Mouse (Mus musculus): ENCODE data around the gene Zfp366. TPM values are rescaled to one million over a fixed set of nuclear protein-coding genes. Genes with fewer than 3 reads are reported as not detected.
A peak's percentile ranks its signal among the peaks of the same experiment; 100 is the strongest.

Zfp366 gene
- total and polyA plus RNA-seq, 3 experiments = not detected

DNA sequence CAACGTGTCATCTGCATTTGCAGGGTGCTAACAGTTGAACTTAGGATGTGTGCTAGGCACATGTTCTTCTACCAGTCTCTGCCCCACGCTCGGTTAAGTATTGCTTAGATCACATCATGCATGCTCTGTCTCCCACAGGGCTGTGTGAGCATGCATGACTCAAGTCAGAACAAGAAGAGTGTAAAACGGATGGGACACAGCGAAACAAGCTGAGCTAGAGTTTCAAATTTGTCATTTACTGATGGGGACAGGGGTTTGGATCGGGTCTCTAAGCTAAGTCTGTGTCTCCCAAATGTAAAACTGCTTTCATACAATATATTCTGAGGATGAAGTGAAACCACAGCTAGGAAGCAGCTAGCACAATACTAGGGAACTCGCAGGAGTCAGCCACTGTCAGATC lies 2.2 kb downstream of the Zfp366 start:
- dilution Hi-C loops (cut with MboI; ENCODE audit: extremely low pct_ligation_motif_present, extremely low pct_unique_long_range_greater_than_20kb, low sequenced_read_pairs) (no loop called here), in situ Hi-C loops (cut with MboI; ENCODE audit: low pct_ligation_motif_present, low pct_unique_long_range_greater_than_20kb, low sequenced_read_pairs) (no loop called here)
- Histone ChIP-seq H3K36me3 (replicated peaks in 1 of 2; ENCODE audit: control insufficient read depth in 1 of 2, insufficient read depth in 1 of 2, low read length in 1 of 2) (no peaks in the 10 kb centered on the region), H3K27ac (ENCODE audit: insufficient read depth, low read depth) (no peak overlapping the region), H3K79me2 (replicated peaks; ENCODE audit: control insufficient read depth, extremely low read depth, insufficient read depth, poor library complexity, severe bottlenecking) (no peaks in the 10 kb centered on the region), H3K9ac (ENCODE audit: insufficient read depth, low read depth) (no peak overlapping the region), H3K4me3 (replicated peaks in 1 of 3; ENCODE audit: low read depth in 2 of 3, low read length in 2 of 3, poor library complexity in 1 of 3) (no peak overlapping the region), H3K9me3 (replicated peaks; ENCODE audit: low read length) (no peaks in the 10 kb centered on the region), H3K4me2 (ENCODE audit: insufficient read depth, low read depth, poor library complexity, severe bottlenecking) (no peak overlapping the region), H3K27me3 (replicated peaks) (peaks cover 14% of the 10 kb centered on the region), H3K4me1 (ENCODE audit: control insufficient read depth in 1 of 2, insufficient read depth in 2 of 2) (peaks cover 2 to 21% of the 10 kb centered on the region in 2 experiments)
- DNase-seq (ENCODE audit: extremely low read depth) = no peak
- peak; percentile 70 for TF ChIP-seq BHLHE40 (IDR thresholded peaks at IDR 0.05; ENCODE audit: low read depth, low read length)
- TF ChIP-seq PAX5 (IDR thresholded peaks at IDR 0.05; ENCODE audit: low read length) = no peak
- TF ChIP-seq TCF12 (IDR thresholded peaks at IDR 0.05; ENCODE audit: low read depth, low read length) = no peak
- no peak for TF ChIP-seq ELF1 (IDR thresholded peaks at IDR 0.05; ENCODE audit: low read depth, low read length)
- 0 out of 2 replicates have a peak, but pooled peaks have one; percentile 31 for TF ChIP-seq MYC (IDR thresholded peaks at IDR 0.05; ENCODE audit: low read depth, low read length)
- no peak for TF ChIP-seq UBTF (IDR thresholded peaks at IDR 0.05; ENCODE audit: low read depth, low read length)
- 0 out of 2 replicates have a peak, but pooled peaks have one; percentile 39 for TF ChIP-seq MAX (IDR thresholded peaks at IDR 0.05; ENCODE audit: low read length)
- peak; percentile 36; the same call in 1 of the 2 replicates for TF ChIP-seq IRF4 (IDR thresholded peaks at IDR 0.05; ENCODE audit: low read depth, low read length)
- peak; percentile 47; the same call in 1 of the 2 replicates for TF ChIP-seq JUN (IDR thresholded peaks at IDR 0.05; ENCODE audit: insufficient read depth, low read depth, low read length)

DNA sequence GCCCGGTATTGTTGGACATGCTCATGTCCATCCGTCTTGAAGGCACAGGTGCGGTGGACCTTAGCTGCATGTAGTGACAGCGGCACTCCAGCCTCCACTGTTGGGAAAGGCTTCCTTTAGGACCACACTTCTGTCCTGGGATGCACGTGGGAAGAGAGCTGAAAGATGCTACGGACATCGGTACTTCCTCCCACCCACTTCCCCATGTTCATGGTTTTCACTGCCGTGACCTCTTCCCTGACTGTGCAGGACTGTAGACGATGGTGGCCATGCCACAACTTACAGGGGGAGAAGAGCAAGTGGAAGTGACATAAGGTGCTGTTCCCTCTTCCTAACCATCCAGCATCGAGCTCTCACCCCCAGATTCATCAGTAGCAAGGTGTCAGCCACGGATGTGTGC lies 2.8 kb downstream of the Zfp366 start:
- Histone ChIP-seq H3K4me2 (ENCODE audit: insufficient read depth, low read depth, poor library complexity, severe bottlenecking) (no peak overlapping the region), H3K9ac (ENCODE audit: insufficient read depth, low read depth) (no peak overlapping the region), H3K4me3 (replicated peaks in 1 of 3; ENCODE audit: low read depth in 2 of 3, low read length in 2 of 3, poor library complexity in 1 of 3) (no peak overlapping the region), H3K36me3 (replicated peaks in 1 of 2; ENCODE audit: control insufficient read depth in 1 of 2, insufficient read depth in 1 of 2, low read length in 1 of 2) (no peaks in the 10 kb centered on the region), H3K27ac (ENCODE audit: insufficient read depth, low read depth) (no peak overlapping the region), H3K79me2 (replicated peaks; ENCODE audit: control insufficient read depth, extremely low read depth, insufficient read depth, poor library complexity, severe bottlenecking) (no peaks in the 10 kb centered on the region), H3K27me3 (replicated peaks) (peaks cover 14% of the 10 kb centered on the region), H3K4me1 (ENCODE audit: control insufficient read depth in 1 of 2, insufficient read depth in 2 of 2) (peaks cover 2 to 15% of the 10 kb centered on the region in 2 experiments), H3K9me3 (replicated peaks; ENCODE audit: low read length) (no peaks in the 10 kb centered on the region)
- TF ChIP-seq MAFK (IDR thresholded peaks at IDR 0.05; ENCODE audit: insufficient replicate concordance, low read length) = no peak
- TF ChIP-seq NELFE (IDR thresholded peaks at IDR 0.05; ENCODE audit: low read depth, low read length) = no peak
- no peak for TF ChIP-seq CHD2 (IDR thresholded peaks at IDR 0.05; ENCODE audit: low read length)
- TF ChIP-seq GABPA (IDR thresholded peaks at IDR 0.05; ENCODE audit: insufficient replicate concordance, low read depth, low read length) = no peak
- TF ChIP-seq ELF1 (IDR thresholded peaks at IDR 0.05; ENCODE audit: low read depth, low read length) = no peak
- TF ChIP-seq TCF12 (IDR thresholded peaks at IDR 0.05; ENCODE audit: low read depth, low read length) = no peak
- TF ChIP-seq ZKSCAN1 (IDR thresholded peaks at IDR 0.05; ENCODE audit: borderline replicate concordance, low read depth, low read length) = no peak
- TF ChIP-seq IRF4 (IDR thresholded peaks at IDR 0.05; ENCODE audit: low read depth, low read length) = no peak
- TF ChIP-seq POLR2A (IDR thresholded peaks at IDR 0.05; ENCODE audit: low read depth, low read length) = no peak
- in situ Hi-C loops (cut with MboI; ENCODE audit: low pct_ligation_motif_present, low pct_unique_long_range_greater_than_20kb, low sequenced_read_pairs) = no loop called here
- DNase-seq (ENCODE audit: extremely low read depth) = no peak
- dilution Hi-C loops (cut with MboI; ENCODE audit: extremely low pct_ligation_motif_present, extremely low pct_unique_long_range_greater_than_20kb, low sequenced_read_pairs) = no loop called here
